ENCODE assay signal across 11 mouse cellular contexts in the genomic region with DNA sequence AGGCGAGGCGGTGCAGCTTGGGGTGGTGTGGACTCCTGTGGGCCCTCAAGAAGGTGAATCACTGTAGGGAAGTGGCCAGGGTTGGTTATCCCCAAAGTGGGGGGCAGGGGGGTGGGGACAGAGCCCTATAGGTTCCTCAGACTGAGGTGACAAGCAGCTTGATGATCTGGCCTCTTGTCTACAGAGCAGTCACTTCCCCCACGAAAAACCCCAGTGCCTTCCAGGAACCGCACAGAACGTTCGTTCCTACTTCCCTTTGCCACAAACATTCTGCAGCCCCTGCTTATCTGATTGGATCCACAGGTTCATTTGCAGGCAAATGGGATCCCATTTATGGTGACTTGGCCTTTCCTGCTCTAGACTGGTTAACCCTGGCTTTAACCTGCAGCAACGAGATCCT.
A peak's percentile ranks its signal among the peaks of the same experiment; 100 is the strongest.
DNase-seq lines count a peak whose midpoint lies in the region; ATAC-seq and TF ChIP-seq lines count a peak whose summit lies in the region.
"Had no signal": no experiment of that assay in that cellular context is flagged by ENCODE, and none has a peak within 500 bp of the region (broad histone marks: within the 10 kb centered on the region; RNA-seq: fewer than 3 reads in every experiment).

No protein-coding gene starts in this region.

- no peak overlapping the region for H3K9ac ChIP-seq in lung, embryonic 14.5 days
- no peak overlapping the region for H3K9ac ChIP-seq in kidney, embryonic 15.5 days
- H3K9ac ChIP-seq in intestine, embryonic 15.5 days, result no peak overlapping the region

- no peaks in the 10 kb centered on the region for H3K9me3 ChIP-seq in lung, embryonic 14.5 days (ENCODE audit: low read depth, low read length)
- H3K9me3 ChIP-seq in kidney, embryonic 15.5 days (replicated peaks), result no peaks in the 10 kb centered on the region
- no peaks in the 10 kb centered on the region for H3K9me3 ChIP-seq in intestine, embryonic 15.5 days

- intact Hi-C loops in gastrocnemius, adult 2 months (cut with DNase I), result loop anchor here (5.0 kb wide), 1 partner anchor 52 kb away; no protein-coding TSS in a partner anchor

- H3K36me3 ChIP-seq in lung, embryonic 14.5 days (ENCODE audit: insufficient read depth), result no peaks in the 10 kb centered on the region
- no peaks in the 10 kb centered on the region for H3K36me3 ChIP-seq in kidney, embryonic 15.5 days
- H3K36me3 ChIP-seq in intestine, embryonic 15.5 days, result no peaks in the 10 kb centered on the region

- WGBS in lung, embryonic 14.5 days, result 67% methylated on average over 7 of the region's 7 CpGs
- 67% methylated on average over 7 of the region's 7 CpGs for WGBS in kidney, embryonic 15.5 days
- 64% methylated on average over 7 of the region's 7 CpGs for WGBS in intestine, embryonic 15.5 days

- H3K27me3 ChIP-seq in lung, embryonic 14.5 days (ENCODE audit: insufficient read depth, low read length), result no peaks in the 10 kb centered on the region
- H3K27me3 ChIP-seq in kidney, embryonic 15.5 days, result no peaks in the 10 kb centered on the region
- H3K27me3 ChIP-seq in intestine, embryonic 15.5 days (replicated peaks), result no peaks in the 10 kb centered on the region

- H3K4me2 ChIP-seq in lung, embryonic 14.5 days, result no peak overlapping the region
- no peak overlapping the region for H3K4me2 ChIP-seq in kidney, embryonic 15.5 days
- H3K4me2 ChIP-seq in intestine, embryonic 15.5 days (replicated peaks), result no peak overlapping the region

- TF ChIP-seq CTCF in gastrocnemius, adult 2 months (IDR thresholded peaks at IDR 0.05), result no peak
- no peak for TF ChIP-seq CTCF in lung, embryonic 14.5 days (IDR thresholded peaks at IDR 0.05; ENCODE audit: low read depth)

- peaks cover 4% of the 10 kb centered on the region for H3K4me1 ChIP-seq in lung, embryonic 14.5 days (ENCODE audit: insufficient read depth)
- peaks cover 22% of the 10 kb centered on the region for H3K4me1 ChIP-seq in kidney, embryonic 15.5 days
- H3K4me1 ChIP-seq in intestine, embryonic 15.5 days (replicated peaks), result peaks cover 7% of the 10 kb centered on the region

- H3K4me3 ChIP-seq in gastrocnemius, adult 2 months, result no peak overlapping the region
- no peak overlapping the region for H3K4me3 ChIP-seq in lung, embryonic 14.5 days (ENCODE audit: low read depth, low read length)
- H3K4me3 ChIP-seq in kidney, embryonic 15.5 days (replicated peaks), result no peak overlapping the region
- no peak overlapping the region for H3K4me3 ChIP-seq in intestine, embryonic 15.5 days (replicated peaks)

- ATAC-seq in lung, embryonic 14.5 days (ENCODE audit: insufficient read depth), result no peak
- no peak for ATAC-seq in kidney, embryonic 15.5 days (replicated peaks; ENCODE audit: low FRiP score)
- ATAC-seq in neutrophil, adult 5-6 weeks (ENCODE audit: extremely low read depth, insufficient number of reproducible peaks, low FRiP score, poor library complexity, severe bottlenecking), result peak; percentile 56
- no peak for ATAC-seq in intestine, embryonic 15.5 days
- ATAC-seq: hindbrain, embryonic 16.5 days had no signal

- peak overlapping the region; percentile 91 for H3K27ac ChIP-seq in gastrocnemius, adult 2 months
- H3K27ac ChIP-seq in lung, embryonic 14.5 days (ENCODE audit: low read depth), result 0 out of 2 replicates have a peak overlapping the region, but pooled peaks have one; percentile 67
- H3K27ac ChIP-seq in kidney, embryonic 15.5 days, result peak overlapping the region; percentile 65
- no peak overlapping the region for H3K27ac ChIP-seq in intestine, embryonic 15.5 days

- no peak for DNase-seq in gastrocnemius, adult 2 months
- DNase-seq in gastrocnemius, postnatal 10 days, result no peak
- DNase-seq in lung, embryonic 14.5 days, result no peak
- DNase-seq in lung, postnatal 10 days, result no peak
- no peak for DNase-seq in right cerebral cortex, postnatal 10 days (ENCODE audit: low spot score in 2 of 2)
- DNase-seq: adrenal gland, adult 8-10 months; embryo, embryonic 11 days had no signal
